Mouse (Mus musculus) liver, embryonic 14.5 days (tissue): Measurements from ENCODE around the gene Nanos3. TPM values are rescaled to one million over a fixed set of nuclear protein-coding genes. Genes with fewer than 3 reads are reported as not detected.

Experiments
- ATAC-seq: fragments of 200-750 bp; cut with Nextera tagmentation; 2 replicates; pipeline ENCODE4 v1.8.0; 2017; ENCODE audit warnings: moderate number of reproducible peaks, mild to moderate bottlenecking, moderate library complexity; ENCODE audit not compliant: insufficient read depth
- DNase-seq, 3 experiments: peaks; one replicate each; pipeline ENCODE4 v3.0.0-alpha.2; 2012 to 2013; ENCODE audit warnings: low read depth in 3 of 3, low spot score in 3 of 3
- H3K27ac ChIP-seq: fragments of 300-500 bp; sonication (generic); 2 replicates; pipeline ENCODE4 v1.5.1; 2014; ENCODE audit warnings: moderate library complexity, mild to moderate bottlenecking, control low read depth, inconsistent platforms
- H3K27me3 ChIP-seq: fragments of 300-500 bp; sonication (generic); 2 replicates; pipeline ENCODE4 v1.6.1; 2014; ENCODE audit warnings: mild to moderate bottlenecking, low read length, moderate library complexity; ENCODE audit not compliant: control insufficient read depth, insufficient read depth
- H3K36me3 ChIP-seq: fragments of 300-500 bp; sonication (generic); replicated peaks from 2 replicates; pipeline ENCODE4 v1.6.1; 2014; ENCODE audit warnings: low read depth; ENCODE audit not compliant: control insufficient read depth, insufficient read depth
- H3K4me1 ChIP-seq, 2 experiments: fragments of 200-500 bp in 1 of 2; fragments of 300-500 bp in 1 of 2; sonication (generic) in 1 of 2; replicated peaks; 2 replicates each; pipeline ENCODE4 v1.6.1; 2012 to 2014; ENCODE audit warnings: antibody characterized with exemption in 1 of 2, inconsistent platforms in 1 of 2, low read length in 1 of 2; ENCODE audit not compliant: control insufficient read depth in 2 of 2, insufficient read depth in 2 of 2
- H3K4me2 ChIP-seq: fragments of 300-500 bp; sonication (generic); 2 replicates; pipeline ENCODE4 v1.6.1; 2014; ENCODE audit warnings: low read depth, mild to moderate bottlenecking, control low read depth, moderate library complexity
- H3K4me3 ChIP-seq, 2 experiments: fragments of 200-500 bp in 1 of 2; fragments of 300-500 bp in 1 of 2; sonication (generic) in 1 of 2; 2 replicates each; pipeline ENCODE4 v1.5.1; 2012 to 2014; ENCODE audit warnings: low read depth in 2 of 2, low read length in 2 of 2, mild to moderate bottlenecking in 2 of 2, control low read depth in 1 of 2, inconsistent platforms in 1 of 2, moderate library complexity in 1 of 2; ENCODE audit not compliant: insufficient read depth in 1 of 2
- H3K9ac ChIP-seq: fragments of 300-500 bp; sonication (generic); replicated peaks from 2 replicates; pipeline ENCODE4 v1.6.1; 2014; ENCODE audit warnings: mild to moderate bottlenecking, control low read depth, moderate library complexity
- H3K9me3 ChIP-seq: fragments of 300-500 bp; sonication (generic); 2 replicates; pipeline ENCODE4 v1.6.1; 2016; ENCODE audit warnings: low read length, mixed read lengths; ENCODE audit not compliant: control insufficient read depth
- CTCF ChIP-seq: IDR thresholded peaks from 2 replicates; pipeline ENCODE4 v1.5.1; 2016; ENCODE audit warnings: antibody characterized with exemption, low read depth, control low read depth
- EP300 ChIP-seq: IDR thresholded peaks from 2 replicates; pipeline ENCODE4 v1.6.1; 2016; ENCODE audit warnings: antibody characterized with exemption, low read depth
- WGBS: fragments of 180-500 bp; shearing (Covaris S2); extraction: QIAGEN DNeasy Blood & Tissue Kit; methylation state at CpG from one replicate; pipeline ENCODE4 v1.1.7; 2014; ENCODE audit not compliant: insufficient replicate concordance; 5-methylcytosine and 5-hydroxymethylcytosine counted together
- microRNA counts: library from miRNA; unstranded; fragments of <30 nt; microRNA quantifications from one replicate; lab custom pipeline; 2016
- microRNA-seq: library from miRNA; unstranded; fragments of <30 nt; microRNA quantifications from one replicate; pipeline ENCODE4, GENCODE M21; 2016
- polyA plus RNA-seq, 2 experiments: library from polyadenylated mRNA; depleted of rRNA in 1 of 2; stranded (reverse) in 1 of 2; unstranded in 1 of 2; fragments of >200 nt; fragmentation: Nextera tagmentation in 1 of 2; extraction: Ambion mirVana in 1 of 2; gene quantifications; 2 replicates each; pipeline versions ENCODE4 v1.2.1 to v1.2.3; 2012 to 2014

Gene Nanos3
- polyA plus RNA-seq, 2 experiments = 0.12 TPM; not detected in 1

DNA sequence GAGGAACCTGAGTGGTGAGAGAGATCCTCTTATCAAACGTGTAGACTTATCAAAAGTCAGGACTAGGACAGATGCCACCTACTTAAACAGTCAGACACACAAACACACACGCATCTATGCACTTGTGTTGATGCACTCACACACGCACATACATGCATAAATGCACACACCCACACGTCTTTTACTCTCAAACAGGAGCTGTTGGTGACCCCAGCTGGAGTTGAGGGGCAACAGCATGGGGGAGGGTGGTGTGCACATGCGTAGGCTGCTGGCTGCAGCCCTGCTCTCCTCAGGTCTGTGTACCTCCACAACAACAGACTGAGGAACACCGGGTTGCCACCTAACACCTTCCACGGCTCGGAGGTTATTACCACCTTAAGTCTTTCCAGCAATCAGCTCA, 56.7 kb downstream of the Nanos3 start:
- Histone ChIP-seq H3K4me2 (no peak overlapping the region), H3K36me3 (no peaks in the 10 kb centered on the region), H3K9me3 (no peaks in the 10 kb centered on the region), H3K9ac (no peak overlapping the region), H3K27ac (no peak overlapping the region), H3K27me3 (no peaks in the 10 kb centered on the region), H3K4me1 (no peaks in the 10 kb centered on the region), H3K4me3 (no peak overlapping the region)
- 38% methylated on average over 8 of the region's 8 CpGs for WGBS
- DNase-seq (no peak), ATAC-seq (no peak)
- TF ChIP-seq EP300 = no peak
- TF ChIP-seq CTCF = no peak

DNA sequence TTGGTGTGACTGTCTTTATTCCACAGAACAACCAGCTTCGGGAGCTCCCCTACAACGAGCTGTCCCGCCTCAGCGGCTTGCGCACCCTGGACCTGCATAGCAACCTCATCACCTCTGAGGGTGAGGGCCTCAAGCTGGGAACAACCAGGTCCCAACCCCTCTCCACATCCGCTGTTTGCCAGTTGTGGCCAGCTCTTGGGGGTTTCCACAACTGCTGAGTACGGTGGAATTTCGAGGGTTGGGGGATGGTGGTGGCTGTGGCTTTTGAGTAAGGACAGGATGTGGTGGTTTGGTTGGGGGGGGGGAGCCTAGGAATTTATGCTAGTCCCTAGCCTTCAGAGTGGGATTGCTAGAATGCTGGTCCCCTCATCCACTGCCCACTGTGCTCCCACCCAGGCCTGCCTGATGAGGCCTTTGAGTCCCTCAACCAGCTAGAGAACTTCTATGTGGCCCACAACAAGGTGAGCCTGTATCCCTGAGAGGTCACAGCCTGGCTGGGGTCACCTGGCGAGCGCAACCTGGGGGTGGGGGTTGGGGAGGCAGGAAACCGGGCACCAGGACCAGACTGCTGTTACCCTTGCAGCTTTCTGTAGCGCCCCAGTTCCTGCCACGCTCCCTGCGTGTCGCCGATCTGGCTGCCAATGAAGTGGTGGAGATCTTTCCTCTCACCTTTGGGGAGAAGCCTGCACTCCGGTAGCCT, 57.7 kb downstream of the Nanos3 start:
- no peak for ATAC-seq
- no peak overlapping the region for H3K4me2 ChIP-seq
- no peaks in the 10 kb centered on the region for H3K27me3 ChIP-seq
- no peak overlapping the region for H3K9ac ChIP-seq
- no peaks in the 10 kb centered on the region for H3K4me1 ChIP-seq
- DNase-seq = no peak
- no peaks in the 10 kb centered on the region for H3K36me3 ChIP-seq
- H3K27ac ChIP-seq = no peak overlapping the region
- no peak overlapping the region for H3K4me3 ChIP-seq
- no peaks in the 10 kb centered on the region for H3K9me3 ChIP-seq
- TF ChIP-seq CTCF (no peak), EP300 (no peak)
- WGBS = 36% methylated on average over 17 of the region's 17 CpGs

DNA sequence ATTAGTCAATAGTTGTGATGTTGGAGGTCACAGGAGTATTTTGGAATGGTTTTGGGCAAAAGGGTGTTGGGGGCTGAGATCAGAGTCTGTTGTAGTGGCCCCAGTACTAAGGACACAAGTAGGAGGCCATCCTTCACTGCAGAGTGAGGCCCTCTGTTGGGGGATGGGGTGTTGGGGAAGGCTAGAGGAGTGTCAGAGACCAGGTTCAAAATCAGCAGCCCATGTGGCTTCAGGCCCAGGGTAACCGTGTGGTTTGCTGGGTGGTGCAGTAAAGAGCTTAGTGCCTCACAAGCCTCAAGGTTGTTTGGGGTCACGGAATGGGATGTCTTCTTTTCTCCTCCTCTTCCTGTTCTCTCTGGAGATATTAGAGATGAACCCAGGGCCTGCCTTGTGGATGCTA, 58.3 kb downstream of the Nanos3 start:
- 42% methylated on average over 2 of the region's 2 CpGs for whole genome bisulfite sequencing
- TF ChIP-seq CTCF (no peak), EP300 (no peak)
- H3K9me3 ChIP-seq = no peaks in the 10 kb centered on the region
- H3K4me2 ChIP-seq = no peak overlapping the region
- H3K27me3 ChIP-seq = no peaks in the 10 kb centered on the region
- ATAC-seq (no peak), DNase-seq (no peak)
- H3K9ac ChIP-seq = no peak overlapping the region
- no peak overlapping the region for H3K27ac ChIP-seq
- H3K36me3 ChIP-seq = no peaks in the 10 kb centered on the region
- no peaks in the 10 kb centered on the region for H3K4me1 ChIP-seq
- H3K4me3 ChIP-seq = no peak overlapping the region

DNA sequence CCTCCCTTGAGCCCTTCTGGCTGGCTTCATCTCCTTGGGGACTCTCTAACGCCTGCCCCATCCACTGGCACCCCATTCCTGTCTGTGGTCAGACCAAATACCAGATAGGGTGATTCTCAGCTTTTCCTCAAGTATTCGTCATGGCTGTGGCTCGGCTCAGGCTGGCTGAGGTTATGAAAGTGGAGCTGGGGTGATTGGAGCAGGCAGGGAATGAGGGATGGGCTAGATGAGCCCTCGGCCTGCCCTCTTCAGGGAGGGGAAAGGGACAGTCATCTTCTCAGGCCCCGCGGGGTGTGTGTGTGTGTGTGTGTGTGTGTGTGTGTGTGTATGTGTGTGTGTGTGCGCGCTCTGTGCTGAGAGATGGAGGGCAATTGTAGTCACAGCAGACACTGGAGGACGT, 59.4 kb downstream of the Nanos3 start, which contains the start of gene Podnl1:
Gene Podnl1 (plus strand): TSS at position 334 of the 400 bp plus-strand sequence.
- WGBS = 54% methylated on average over 9 of the region's 9 CpGs
- no peak for ATAC-seq

More for the DNA sequence above, 59.4 kb downstream of the Nanos3 start, which contains the start of gene Podnl1:
- no peak for DNase-seq
- no peak for TF ChIP-seq CTCF
- TF ChIP-seq EP300 = no peak
- H3K27ac ChIP-seq = no peak within 1 kb of the TSS
- H3K4me1 ChIP-seq = no peaks in the 10 kb centered on the region
- no peak within 1 kb of the TSS for H3K9ac ChIP-seq
- no peak within 1 kb of the TSS for H3K4me2 ChIP-seq
- no peaks in the 10 kb centered on the region for H3K9me3 ChIP-seq
- H3K4me3 ChIP-seq = no peak within 1 kb of the TSS
- no peaks in the 10 kb centered on the region for H3K36me3 ChIP-seq
- H3K27me3 ChIP-seq = no peaks in the 10 kb centered on the region

MicroRNAs within 50 kb of the gene (microRNA counts, 519-probe panel; counts per million panel counts)
- 69.9 counts per million for microRNA mmu-miR-181c (lab: Ali Mortazavi, UCI)
- microRNA mmu-miR-23a (lab: Ali Mortazavi, UCI) = 6,347 counts per million, percentile 54 among the panel's probes with 10 or more counts
- microRNA mmu-miR-27a (lab: Ali Mortazavi, UCI) = 6,668 counts per million, percentile 60 among the panel's probes with 10 or more counts

Small RNA genes lying within 50 kb of the gene (microRNA-seq; reads per million reads assigned to microRNA genes)
- gene Gm25110 = not detected
- 1,484 reads per million, percentile 78 among the genes with 10 or more reads in this experiment for gene Mir181c
- gene Mir181d = 947 reads per million, percentile 72 among the genes with 10 or more reads in this experiment
- gene Mir23a = 15,255 reads per million, percentile 94 among the genes with 10 or more reads in this experiment
- not detected for gene Mir24-2
- gene Mir27a = 540 reads per million, percentile 67 among the genes with 10 or more reads in this experiment
- gene Mir3074-2 = not detected

Other genes starting within 250 kb of the Nanos3 start
- gene Gm10644, start 230.0 kb downstream of the Nanos3 start, polyA plus RNA-seq (2012; rRNA removed) = 0.30 and 0.31 TPM in 2 replicates
- gene Gm10644, start 230.0 kb downstream of the Nanos3 start, polyA plus RNA-seq (2014; fragmentation: Nextera tagmentation; extraction: Ambion mirVana) = 0.09 and 0.30 TPM in 2 replicates
- 92.7 and 98.5 TPM in 2 replicates for gene Asf1b, start 229.7 kb downstream of the Nanos3 start, polyA plus RNA-seq (2012; rRNA removed)
- gene Asf1b, start 229.7 kb downstream of the Nanos3 start, polyA plus RNA-seq (2014; fragmentation: Nextera tagmentation; extraction: Ambion mirVana) = 130 and 138 TPM in 2 replicates
- 19.9 and 24.8 TPM in 2 replicates for gene Prkaca, start 212.2 kb downstream of the Nanos3 start, polyA plus RNA-seq (2012; rRNA removed)
- gene Prkaca, start 212.2 kb downstream of the Nanos3 start, polyA plus RNA-seq (2014; fragmentation: Nextera tagmentation; extraction: Ambion mirVana) = 30.6 and 34.0 TPM in 2 replicates
- 32.5 and 34.5 TPM in 2 replicates for gene Samd1, start 187.5 kb downstream of the Nanos3 start, polyA plus RNA-seq (2012; rRNA removed)
- 9.1 and 9.3 TPM in 2 replicates for gene Samd1, start 187.5 kb downstream of the Nanos3 start, polyA plus RNA-seq (2014; fragmentation: Nextera tagmentation; extraction: Ambion mirVana)
- gene 1700067K01Rik, start 183.7 kb downstream of the Nanos3 start, polyA plus RNA-seq (2012; rRNA removed) = 0.41 and 0.65 TPM in 2 replicates
- gene 1700067K01Rik, start 183.7 kb downstream of the Nanos3 start, polyA plus RNA-seq (2014; fragmentation: Nextera tagmentation; extraction: Ambion mirVana) = 0.41 and 0.49 TPM in 2 replicates
- not detected in 2 replicates for gene 2210011C24Rik, start 173.0 kb downstream of the Nanos3 start, polyA plus RNA-seq (2012; rRNA removed)
- gene 2210011C24Rik, start 173.0 kb downstream of the Nanos3 start, polyA plus RNA-seq (2014; fragmentation: Nextera tagmentation; extraction: Ambion mirVana) = not detected in 2 replicates
- gene Palm3, start 163.7 kb downstream of the Nanos3 start, polyA plus RNA-seq (2012; rRNA removed) = 0.11 and 0.19 TPM in 2 replicates
- gene Palm3, start 163.7 kb downstream of the Nanos3 start, polyA plus RNA-seq (2014; fragmentation: Nextera tagmentation; extraction: Ambion mirVana) = 0.09 TPM in 1 of 2 replicates, not detected in the other
- gene Il27ra, start 142.6 kb downstream of the Nanos3 start, polyA plus RNA-seq (2012; rRNA removed) = 0.56 and 0.70 TPM in 2 replicates
- 0.32 and 0.45 TPM in 2 replicates for gene Il27ra, start 142.6 kb downstream of the Nanos3 start, polyA plus RNA-seq (2014; fragmentation: Nextera tagmentation; extraction: Ambion mirVana)
- not detected in 2 replicates for gene Rln3, start 140.2 kb downstream of the Nanos3 start, polyA plus RNA-seq (2012; rRNA removed)
- not detected in 2 replicates for gene Rln3, start 140.2 kb downstream of the Nanos3 start, polyA plus RNA-seq (2014; fragmentation: Nextera tagmentation; extraction: Ambion mirVana)
- gene Gm10643, start 120.1 kb downstream of the Nanos3 start, polyA plus RNA-seq (2012; rRNA removed) = 0.08 and 0.22 TPM in 2 replicates
- gene Gm10643, start 120.1 kb downstream of the Nanos3 start, polyA plus RNA-seq (2014; fragmentation: Nextera tagmentation; extraction: Ambion mirVana) = 0.16 TPM in 1 of 2 replicates, not detected in the other
- 4.6 and 5.0 TPM in 2 replicates for gene Rfx1, start 118.4 kb downstream of the Nanos3 start, polyA plus RNA-seq (2012; rRNA removed)
- 1.5 and 2.6 TPM in 2 replicates for gene Rfx1, start 118.4 kb downstream of the Nanos3 start, polyA plus RNA-seq (2014; fragmentation: Nextera tagmentation; extraction: Ambion mirVana)
- 16.8 and 17.1 TPM in 2 replicates for gene Dcaf15, start 80.4 kb downstream of the Nanos3 start, polyA plus RNA-seq (2012; rRNA removed)
- 2.5 and 3.2 TPM in 2 replicates for gene Dcaf15, start 80.4 kb downstream of the Nanos3 start, polyA plus RNA-seq (2014; fragmentation: Nextera tagmentation; extraction: Ambion mirVana)
- gene Podnl1, start 59.2 kb downstream of the Nanos3 start, polyA plus RNA-seq (2012; rRNA removed) = 0.03 and 0.04 TPM in 2 replicates
- gene Podnl1, start 59.2 kb downstream of the Nanos3 start, polyA plus RNA-seq (2014; fragmentation: Nextera tagmentation; extraction: Ambion mirVana) = not detected in 2 replicates
- gene Cc2d1a, start 37.3 kb downstream of the Nanos3 start, polyA plus RNA-seq (2012; rRNA removed) = 3.0 and 3.4 TPM in 2 replicates
- gene Cc2d1a, start 37.3 kb downstream of the Nanos3 start, polyA plus RNA-seq (2014; fragmentation: Nextera tagmentation; extraction: Ambion mirVana) = 2.3 and 3.6 TPM in 2 replicates
- 0.15 and 0.19 TPM in 2 replicates for gene 4930432K21Rik, start 37.2 kb downstream of the Nanos3 start, polyA plus RNA-seq (2012; rRNA removed)
- 0.25 TPM in 1 of 2 replicates, not detected in the other for gene 4930432K21Rik, start 37.2 kb downstream of the Nanos3 start, polyA plus RNA-seq (2014; fragmentation: Nextera tagmentation; extraction: Ambion mirVana)
- gene Zswim4, start 51.8 kb upstream of the Nanos3 start, polyA plus RNA-seq (2012; rRNA removed) = 1.9 and 2.1 TPM in 2 replicates
- 0.74 and 1.4 TPM in 2 replicates for gene Zswim4, start 51.8 kb upstream of the Nanos3 start, polyA plus RNA-seq (2014; fragmentation: Nextera tagmentation; extraction: Ambion mirVana)
- gene D8Ertd738e, start 64.5 kb upstream of the Nanos3 start, polyA plus RNA-seq (2012; rRNA removed) = 95.7 and 127 TPM in 2 replicates
- 261 and 262 TPM in 2 replicates for gene D8Ertd738e, start 64.5 kb upstream of the Nanos3 start, polyA plus RNA-seq (2014; fragmentation: Nextera tagmentation; extraction: Ambion mirVana)
- 15.6 and 17.2 TPM in 2 replicates for gene Mri1, start 72.1 kb upstream of the Nanos3 start, polyA plus RNA-seq (2012; rRNA removed)
- gene Mri1, start 72.1 kb upstream of the Nanos3 start, polyA plus RNA-seq (2014; fragmentation: Nextera tagmentation; extraction: Ambion mirVana) = 27.1 and 28.7 TPM in 2 replicates
- 3.6 and 5.5 TPM in 2 replicates for gene Ccdc130, start 85.2 kb upstream of the Nanos3 start, polyA plus RNA-seq (2012; rRNA removed)
- gene Ccdc130, start 85.2 kb upstream of the Nanos3 start, polyA plus RNA-seq (2014; fragmentation: Nextera tagmentation; extraction: Ambion mirVana) = 5.0 and 7.1 TPM in 2 replicates
- 0.19 and 1.5 TPM in 2 replicates for gene Cacna1a, start 203.2 kb upstream of the Nanos3 start, polyA plus RNA-seq (2012; rRNA removed)
- 0.61 TPM in 2 replicates for gene Cacna1a, start 203.2 kb upstream of the Nanos3 start, polyA plus RNA-seq (2014; fragmentation: Nextera tagmentation; extraction: Ambion mirVana)